Mouse (Mus musculus): ENCODE measurements around the gene Usmg5.

Usmg5 gene

GRCm38 (mm10) chr19:47053471-47053870, 37.0 kb downstream of the Usmg5 start:
- no peak for DNase-seq

- DNase-seq, result no peak
Observed at GRCm38 (mm10) chr19:47052927-47053326, 37.5 kb downstream of the Usmg5 start.

GRCm38 (mm10) chr19:47050271-47051032, 40.0 kb downstream of the Usmg5 start, which contains the start of gene Pcgf6:
Gene Pcgf6 (minus strand): TSS chr19:47050906.
- peak; percentile 81 for DNase-seq

GRCm38 (mm10) chr19:47049840-47050239, 40.6 kb downstream of the Usmg5 start:
- no peak for DNase-seq

- DNase-seq, result no peak
Observed at GRCm38 (mm10) chr19:47049061-47049460, 41.4 kb downstream of the Usmg5 start.

GRCm38 (mm10) chr19:47047236-47047833, 43.1 kb downstream of the Usmg5 start:
- DNase-seq, result no peak

GRCm38 (mm10) chr19:47046343-47046742, 44.1 kb downstream of the Usmg5 start:
- no peak for DNase-seq

GRCm38 (mm10) chr19:47043608-47044007, 46.8 kb downstream of the Usmg5 start:
- DNase-seq, result no peak

- DNase-seq, result no peak
Observed at GRCm38 (mm10) chr19:47040720-47041473, 49.5 kb downstream of the Usmg5 start.

- DNase-seq, result no peak
Observed at GRCm38 (mm10) chr19:47036596-47036995, 53.9 kb downstream of the Usmg5 start.

- no peak for DNase-seq
Observed at GRCm38 (mm10) chr19:47034916-47035315, 55.5 kb downstream of the Usmg5 start.
